Mouse (Mus musculus) forebrain, embryonic 12.5 days (tissue): ENCODE measurements around the gene Kcnmb2. TPM values are rescaled to one million over a fixed set of nuclear protein-coding genes. Genes with fewer than 3 reads are reported as not detected.

Experiments used
- ATAC-seq: fragments of 200-750 bp; cut with Nextera tagmentation; 2 replicates; pipeline ENCODE4 v1.8.0; 2017; ENCODE audit warnings: moderate TSS enrichment; ENCODE audit not compliant: low FRiP score
- H3K27ac ChIP-seq: fragments of 300-500 bp; sonication (generic); 2 replicates; pipeline ENCODE4 v1.5.1; 2016; ENCODE audit warnings: mild to moderate bottlenecking
- H3K27me3 ChIP-seq: fragments of 300-500 bp; sonication (generic); 2 replicates; pipeline ENCODE4 v1.6.1; 2016; ENCODE audit warnings: mild to moderate bottlenecking
- H3K36me3 ChIP-seq: fragments of 300-500 bp; sonication (generic); replicated peaks from 2 replicates; pipeline ENCODE4 v1.6.1; 2016; ENCODE audit warnings: mild to moderate bottlenecking
- H3K4me1 ChIP-seq: fragments of 300-500 bp; sonication (generic); 2 replicates; pipeline ENCODE4 v1.6.1; 2016
- H3K4me2 ChIP-seq: fragments of 300-500 bp; sonication (generic); 2 replicates; pipeline ENCODE4 v1.6.1; 2016; ENCODE audit warnings: mild to moderate bottlenecking, moderate library complexity
- H3K4me3 ChIP-seq: fragments of 300-500 bp; sonication (generic); replicated peaks from 2 replicates; pipeline ENCODE4 v1.5.1; 2016; ENCODE audit warnings: mild to moderate bottlenecking
- H3K9ac ChIP-seq: fragments of 300-500 bp; sonication (generic); 2 replicates; pipeline ENCODE4 v1.6.1; 2016; ENCODE audit warnings: mild to moderate bottlenecking
- H3K9me3 ChIP-seq: fragments of 300-500 bp; sonication (generic); 2 replicates; pipeline ENCODE4 v1.6.1; 2016
- WGBS: fragments of 180-500 bp; shearing (Covaris S2); methylation state at CpG from one replicate; pipeline ENCODE4 v1.1.7; 2016; 5-methylcytosine and 5-hydroxymethylcytosine counted together
- polyA plus RNA-seq: library from polyadenylated mRNA; unstranded; fragments of >200 nt; fragmentation: Nextera tagmentation; extraction: Ambion mirVana; gene quantifications from 2 replicates; pipeline ENCODE4 v1.2.1, GENCODE M21; 2016

Kcnmb2 gene
- polyA plus RNA-seq, 1 experiment from 2014 or later, result 2.2 TPM

GRCm38 (mm10) chr3:32185855-32186522 lies 283.7 kb downstream of the Kcnmb2 start:
- no peaks in the 10 kb centered on the region for H3K27me3 ChIP-seq
- H3K9me3 ChIP-seq, result 0 out of 2 replicates have a peak, but pooled peaks cover 3% of the 10 kb centered on the region
- no peak overlapping the region for H3K27ac ChIP-seq
- H3K9ac ChIP-seq, result no peak overlapping the region
- 56% methylated on average over 2 of the region's 2 CpGs for WGBS
- H3K4me1 ChIP-seq, result no peaks in the 10 kb centered on the region
- H3K36me3 ChIP-seq, result no peaks in the 10 kb centered on the region
- H3K4me3 ChIP-seq, result no peak overlapping the region
- ATAC-seq, result no peak
- H3K4me2 ChIP-seq, result no peak overlapping the region

GRCm38 (mm10) chr3:32188521-32188920 lies 286.2 kb downstream of the Kcnmb2 start:
- Histone ChIP-seq H3K9me3 (no peaks in the 10 kb centered on the region), H3K27ac (no peak overlapping the region), H3K4me2 (no peak overlapping the region), H3K4me1 (no peaks in the 10 kb centered on the region), H3K4me3 (no peak overlapping the region), H3K36me3 (no peaks in the 10 kb centered on the region), H3K27me3 (no peaks in the 10 kb centered on the region), H3K9ac (no peak overlapping the region)
- 25% methylated on average over 5 of the region's 5 CpGs for WGBS
- ATAC-seq, result peak; percentile 60; the same call in 1 of the 2 replicates

- Histone ChIP-seq H3K9ac (no peak overlapping the region), H3K4me3 (no peak overlapping the region), H3K4me2 (no peak overlapping the region), H3K4me1 (no peaks in the 10 kb centered on the region), H3K36me3 (no peaks in the 10 kb centered on the region), H3K9me3 (no peaks in the 10 kb centered on the region), H3K27ac (no peak overlapping the region), H3K27me3 (no peaks in the 10 kb centered on the region)
- ATAC-seq, result no peak
- WGBS, result 95% methylated on average over 2 of the region's 2 CpGs
These were observed 286.6 kb downstream of the Kcnmb2 start for GRCm38 (mm10) chr3:32188955-32189354.

GRCm38 (mm10) chr3:32189956-32190355 lies 287.6 kb downstream of the Kcnmb2 start:
- H3K9me3 ChIP-seq, result no peaks in the 10 kb centered on the region
- H3K4me1 ChIP-seq, result no peaks in the 10 kb centered on the region
- H3K4me2 ChIP-seq, result no peak overlapping the region
- H3K27me3 ChIP-seq, result no peaks in the 10 kb centered on the region
- ATAC-seq, result no peak
- H3K36me3 ChIP-seq, result no peaks in the 10 kb centered on the region
- H3K27ac ChIP-seq, result no peak overlapping the region
- H3K9ac ChIP-seq, result no peak overlapping the region
- no peak overlapping the region for H3K4me3 ChIP-seq
- 70% methylated on average over 5 of the region's 5 CpGs for WGBS

- no peak for ATAC-seq
- Histone ChIP-seq H3K9ac (no peak overlapping the region), H3K4me3 (no peak overlapping the region), H3K4me1 (no peaks in the 10 kb centered on the region), H3K36me3 (no peaks in the 10 kb centered on the region), H3K27ac (no peak overlapping the region), H3K9me3 (no peaks in the 10 kb centered on the region), H3K4me2 (no peak overlapping the region), H3K27me3 (no peaks in the 10 kb centered on the region)
- WGBS, result 81% methylated on average over 5 of the region's 5 CpGs
These were observed 291.7 kb downstream of the Kcnmb2 start for GRCm38 (mm10) chr3:32194014-32194413.

GRCm38 (mm10) chr3:32226755-32227154 lies 324.4 kb downstream of the Kcnmb2 start:
- no peak for ATAC-seq
- H3K27ac ChIP-seq, result no peak overlapping the region
- WGBS, result 78% methylated on average over 2 of the region's 2 CpGs

GRCm38 (mm10) chr3:32236766-32237165 lies 334.5 kb downstream of the Kcnmb2 start:
- Histone ChIP-seq H3K27me3 (no peaks in the 10 kb centered on the region), H3K4me1 (no peaks in the 10 kb centered on the region), H3K36me3 (no peaks in the 10 kb centered on the region), H3K27ac (no peak overlapping the region), H3K4me2 (no peak overlapping the region), H3K9ac (no peak overlapping the region), H3K4me3 (no peak overlapping the region), H3K9me3 (no peaks in the 10 kb centered on the region)
- 90% methylated on average over 5 of the region's 5 CpGs for whole genome bisulfite sequencing
- no peak for ATAC-seq

More at GRCm38 (mm10) chr3:32226755-32227154, 324.4 kb downstream of the Kcnmb2 start:
- H3K4me3 ChIP-seq, result no peak overlapping the region
- H3K9me3 ChIP-seq, result no peaks in the 10 kb centered on the region
- H3K9ac ChIP-seq, result no peak overlapping the region
- no peaks in the 10 kb centered on the region for H3K27me3 ChIP-seq
- H3K4me2 ChIP-seq, result no peak overlapping the region
- no peaks in the 10 kb centered on the region for H3K4me1 ChIP-seq
- H3K36me3 ChIP-seq, result no peaks in the 10 kb centered on the region
